ENCODE assay signal across 9 mouse cellular contexts in genomic region chr5:8243064-8243615, GRCm38 (mm10).
A peak's percentile ranks its signal among the peaks of the same experiment; 100 is the strongest.
DNase-seq lines count a peak whose midpoint lies in the region; ATAC-seq lines count a peak whose summit lies in the region.
"Had no signal": no experiment of that assay in that cellular context is flagged by ENCODE, and none has a peak within 500 bp of the region (broad histone marks: within the 10 kb centered on the region; RNA-seq: fewer than 3 reads in every experiment).

No protein-coding gene starts in this region.

- H3K4me3 ChIP-seq in forebrain, embryonic 13.5 days: no peak overlapping the region
- no peak overlapping the region for H3K4me3 ChIP-seq in midbrain, embryonic 16.5 days (ENCODE audit: low read depth, low read length)

- no peaks in the 10 kb centered on the region for H3K27me3 ChIP-seq in forebrain, embryonic 13.5 days
- no peaks in the 10 kb centered on the region for H3K27me3 ChIP-seq in midbrain, embryonic 16.5 days (ENCODE audit: control insufficient read depth, insufficient read depth, low read depth, low read length)

- ATAC-seq in cerebellum, adult (ENCODE audit: insufficient number of reproducible peaks, low FRiP score, low TSS enrichment): peak; percentile 67
- ATAC-seq in forebrain, embryonic 13.5 days: peak; percentile 68
- peak; percentile 76 for ATAC-seq in midbrain, embryonic 16.5 days

- H3K4me1 ChIP-seq in forebrain, embryonic 13.5 days: no peaks in the 10 kb centered on the region
- H3K4me1 ChIP-seq in midbrain, embryonic 16.5 days (ENCODE audit: control insufficient read depth, insufficient read depth, low read length): no peaks in the 10 kb centered on the region

- WGBS in forebrain, embryonic 13.5 days: 44% methylated on average over 4 of the region's 4 CpGs
- 55% methylated on average over 4 of the region's 4 CpGs for WGBS in midbrain, embryonic 16.5 days

- no peak overlapping the region for H3K4me2 ChIP-seq in forebrain, embryonic 13.5 days
- no peak overlapping the region for H3K4me2 ChIP-seq in midbrain, embryonic 16.5 days (ENCODE audit: low read length)

- intact Hi-C loops in left cerebral cortex, postnatal 4 days (cut with DNase I): no loop called here
- intact Hi-C loops in left cerebral cortex, postnatal 36 days (cut with DNase I): no loop called here
- intact Hi-C loops in left cerebral cortex, postnatal 14 days (cut with DNase I): no loop called here

- no peak overlapping the region for H3K27ac ChIP-seq in forebrain, embryonic 13.5 days
- H3K27ac ChIP-seq in midbrain, embryonic 16.5 days (ENCODE audit: low read length): no peak overlapping the region

- no peaks in the 10 kb centered on the region for H3K9me3 ChIP-seq in forebrain, embryonic 13.5 days (replicated peaks)
- no peaks in the 10 kb centered on the region for H3K9me3 ChIP-seq in midbrain, embryonic 16.5 days (replicated peaks; ENCODE audit: control insufficient read depth, low read length, poor library complexity, severe bottlenecking)

- no peak for DNase-seq in cerebellum, postnatal 36 days
- peak; percentile 17 for DNase-seq in left cerebral cortex, postnatal 4 days
- no peak for DNase-seq in left cerebral cortex, postnatal 36 days (ENCODE audit: low spot score in 2 of 2)
- DNase-seq in urinary bladder, adult 2 months (ENCODE audit: low spot score): no peak
- no peak for DNase-seq in left cerebral cortex, postnatal 14 days (ENCODE audit: low spot score in 2 of 2)
- DNase-seq: adrenal gland, postnatal 36 days had no signal

- no peaks in the 10 kb centered on the region for H3K36me3 ChIP-seq in forebrain, embryonic 13.5 days (ENCODE audit: poor library complexity, severe bottlenecking)
- H3K36me3 ChIP-seq in midbrain, embryonic 16.5 days (ENCODE audit: control insufficient read depth, insufficient read depth, low read length): no peaks in the 10 kb centered on the region

- no peak overlapping the region for H3K9ac ChIP-seq in forebrain, embryonic 13.5 days
- H3K9ac ChIP-seq in midbrain, embryonic 16.5 days (ENCODE audit: low read depth, low read length): no peak overlapping the region
